Mouse (Mus musculus) R1 (cell line): ENCODE measurements at regions not wholly inside any gene's neighbourhood (a gene's known extent, or its start where the extent isn't known, plus 50 kb on each side); places are given as distances from the start of the nearest gene placed in this dataset.

ENCODE experiments used
- DNase-seq: peaks from one replicate; pipeline ENCODE4 v3.0.0-alpha.2; 2018; ENCODE audit warnings: low read depth, low spot score

DNA sequence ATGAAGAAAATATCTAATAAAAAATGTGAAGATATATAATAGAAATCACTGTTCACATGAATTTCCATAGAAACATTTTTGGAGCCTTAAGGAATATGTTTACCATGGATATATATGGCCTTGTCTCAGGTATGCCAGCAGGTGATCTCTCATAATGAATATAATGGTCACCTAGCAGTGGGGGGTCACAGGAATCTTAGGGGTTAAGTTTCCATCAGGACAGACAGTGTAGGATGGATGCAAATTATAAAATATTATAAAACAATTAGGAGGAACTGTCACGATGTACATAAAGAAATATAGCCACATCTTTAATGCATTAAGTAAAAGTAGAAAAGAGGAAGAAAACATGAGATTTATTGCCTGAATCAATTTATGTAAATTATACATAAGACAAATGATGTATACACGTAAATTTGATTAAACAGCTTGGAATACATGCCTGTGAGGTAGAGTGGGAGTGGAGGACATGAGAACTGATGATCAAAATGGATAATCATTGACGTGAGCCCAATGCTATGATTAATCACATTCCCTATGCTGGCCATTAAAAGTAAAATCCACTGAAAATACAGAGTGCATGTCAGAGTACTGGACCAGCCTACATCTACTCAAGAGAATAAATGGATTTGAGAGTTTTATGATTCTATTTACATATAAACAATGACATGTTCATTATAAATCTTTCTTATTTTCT lies 693.0 kb upstream of the Gpc5 start:
- no peak for DNase-seq

DNA sequence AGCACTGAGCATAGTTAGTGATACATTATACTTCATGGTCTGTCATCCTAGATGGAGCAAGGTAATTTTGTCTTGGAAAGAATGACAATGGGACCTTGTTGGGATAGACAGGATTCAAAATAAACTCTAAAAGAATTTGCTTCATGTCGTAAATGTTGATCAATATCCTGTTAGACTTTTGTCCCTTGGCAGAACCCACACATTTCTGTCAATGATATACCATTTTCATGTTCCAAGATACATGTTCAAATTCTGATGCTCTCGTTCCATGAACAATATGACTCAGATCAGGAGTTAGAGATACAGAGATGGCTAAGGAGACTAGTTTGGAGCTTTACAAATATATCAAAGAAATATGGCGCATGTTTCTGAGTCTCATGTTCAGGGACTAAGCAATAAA lies 673.2 kb upstream of the Gpc5 start:
- no peak for DNase-seq

GRCm38 (mm10) chr14:114425475-114425874 lies 666.5 kb upstream of the Gpc5 start:
- DNase-seq, result no peak
